Mouse (Mus musculus) embryonic fibroblast, embryonic 13.5 days (primary cell): Measurements from ENCODE around the gene Cpn2.

Source experiments
- CTCF ChIP-seq: IDR thresholded peaks from 2 replicates; pipeline ENCODE4 v1.5.1; 2011; ENCODE audit warnings: mild to moderate bottlenecking, control low read depth, low read length, moderate library complexity, borderline replicate concordance; ENCODE audit not compliant: insufficient read depth
- POLR2A ChIP-seq: IDR thresholded peaks from 2 replicates; pipeline ENCODE4 v1.6.1; 2011; ENCODE audit warnings: low read depth, mild to moderate bottlenecking, control low read depth, low read length, moderate library complexity

DNA sequence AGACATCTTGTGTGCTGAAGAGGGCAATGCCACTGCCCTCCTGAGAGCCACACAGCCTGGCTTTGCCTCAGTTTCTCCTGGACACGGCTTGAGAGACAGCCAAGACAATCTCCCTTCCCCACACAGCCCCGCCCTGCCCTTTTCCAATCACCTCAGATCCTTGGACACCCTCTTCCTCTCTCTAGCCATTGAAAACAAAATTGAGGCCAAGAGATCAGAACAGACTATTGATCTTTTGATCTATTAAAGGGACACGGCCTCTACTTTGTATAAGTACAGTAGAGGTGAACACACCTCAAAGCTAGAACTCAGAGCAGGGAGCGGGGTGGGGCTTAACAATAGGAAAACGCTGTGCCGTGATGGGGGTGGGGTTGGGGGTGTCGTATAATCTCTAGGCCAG is 8.9 kb downstream of the Cpn2 start:
- TF ChIP-seq POLR2A (no peak), CTCF (no peak)
